Mouse (Mus musculus) brain, embryonic 14.5 days (tissue): ENCODE data around the gene Mbd3.

ENCODE experiments used
- CTCF ChIP-seq: fragments of 200-500 bp; IDR thresholded peaks from 2 replicates; pipeline ENCODE4 v1.5.1; 2012; ENCODE audit warnings: inconsistent platforms, mild to moderate bottlenecking, moderate library complexity, borderline replicate concordance; ENCODE audit not compliant: insufficient read depth, insufficient read length; ENCODE audit errors: extremely low read depth
- POLR2A ChIP-seq: fragments of 200-500 bp; IDR thresholded peaks from 2 replicates; pipeline ENCODE4 v1.6.1; 2012; ENCODE audit warnings: mild to moderate bottlenecking, inconsistent platforms, borderline replicate concordance; ENCODE audit not compliant: poor library complexity, insufficient read depth, insufficient read length, severe bottlenecking; ENCODE audit errors: extremely low read depth

GRCm38 (mm10) chr10:80436276-80436675 lies 36.9 kb upstream of the Mbd3 start:
- no peak for TF ChIP-seq POLR2A
- TF ChIP-seq CTCF, result no peak
